Mouse (Mus musculus) intestine, embryonic 14.5 days (tissue): Measurements from ENCODE around the gene Fam184b. TPM values are rescaled to one million over a fixed set of nuclear protein-coding genes. Genes with fewer than 3 reads are reported as not detected.
"Not testable (repeated sequence)": the region's sequence is repeated elsewhere in the genome, so short reads cannot be mapped to it uniquely, and the experiment has no call there.

Experiments
- ATAC-seq: fragments of 200-750 bp; cut with Nextera tagmentation; replicated peaks from 2 replicates; pipeline ENCODE4 v1.8.0; 2017; ENCODE audit warnings: low read depth, moderate number of reproducible peaks, moderate TSS enrichment, moderate library complexity; ENCODE audit not compliant: low FRiP score, low TSS enrichment
- DNase-seq: peaks from one replicate; pipeline ENCODE4 v3.0.0-alpha.2; 2018; ENCODE audit warnings: low spot score
- H3K27ac ChIP-seq: fragments of 300-500 bp; sonication (generic); 2 replicates; pipeline ENCODE4 v1.5.1; 2014; ENCODE audit warnings: low read depth, mild to moderate bottlenecking, control low read depth
- H3K27me3 ChIP-seq: fragments of 300-500 bp; sonication (generic); replicated peaks from 2 replicates; pipeline ENCODE4 v1.6.1; 2014; ENCODE audit warnings: low read length, control low read depth; ENCODE audit not compliant: control insufficient read depth, insufficient read depth
- H3K36me3 ChIP-seq: fragments of 300-500 bp; sonication (generic); 2 replicates; pipeline ENCODE4 v1.6.1; 2014; ENCODE audit warnings: low read length, control low read depth; ENCODE audit not compliant: control insufficient read depth, insufficient read depth
- H3K4me1 ChIP-seq: fragments of 300-500 bp; sonication (generic); replicated peaks from 2 replicates; pipeline ENCODE4 v1.6.1; 2014; ENCODE audit warnings: low read length, control low read depth, mixed read lengths; ENCODE audit not compliant: control insufficient read depth, insufficient read depth
- H3K4me2 ChIP-seq: fragments of 300-500 bp; sonication (generic); 2 replicates; pipeline ENCODE4 v1.6.1; 2014; ENCODE audit warnings: low read length
- H3K4me3 ChIP-seq: fragments of 300-500 bp; sonication (generic); 2 replicates; pipeline ENCODE4 v1.5.1; 2014; ENCODE audit warnings: low read depth, low read length, control low read depth, mixed read lengths
- H3K9ac ChIP-seq: fragments of 300-500 bp; sonication (generic); 2 replicates; pipeline ENCODE4 v1.6.1; 2014; ENCODE audit warnings: mild to moderate bottlenecking, low read length
- H3K9me3 ChIP-seq: fragments of 300-500 bp; sonication (generic); 2 replicates; pipeline ENCODE4 v1.6.1; 2016; ENCODE audit warnings: low read length, control low read depth; ENCODE audit not compliant: control insufficient read depth
- WGBS: fragments of 180-500 bp; shearing (Covaris S2); extraction: QIAGEN DNeasy Blood & Tissue Kit; methylation state at CpG from one replicate; pipeline ENCODE4 v1.1.7; 2014; 5-methylcytosine and 5-hydroxymethylcytosine counted together
- polyA plus RNA-seq: library from polyadenylated mRNA; unstranded; fragments of >200 nt; fragmentation: Nextera tagmentation; extraction: Ambion mirVana; gene quantifications from 2 replicates; pipeline ENCODE4 v1.2.1, GENCODE M21; 2014

The Fam184b gene
- polyA plus RNA-seq, 1 experiment from 2014 or later, result 5.0 TPM

DNA sequence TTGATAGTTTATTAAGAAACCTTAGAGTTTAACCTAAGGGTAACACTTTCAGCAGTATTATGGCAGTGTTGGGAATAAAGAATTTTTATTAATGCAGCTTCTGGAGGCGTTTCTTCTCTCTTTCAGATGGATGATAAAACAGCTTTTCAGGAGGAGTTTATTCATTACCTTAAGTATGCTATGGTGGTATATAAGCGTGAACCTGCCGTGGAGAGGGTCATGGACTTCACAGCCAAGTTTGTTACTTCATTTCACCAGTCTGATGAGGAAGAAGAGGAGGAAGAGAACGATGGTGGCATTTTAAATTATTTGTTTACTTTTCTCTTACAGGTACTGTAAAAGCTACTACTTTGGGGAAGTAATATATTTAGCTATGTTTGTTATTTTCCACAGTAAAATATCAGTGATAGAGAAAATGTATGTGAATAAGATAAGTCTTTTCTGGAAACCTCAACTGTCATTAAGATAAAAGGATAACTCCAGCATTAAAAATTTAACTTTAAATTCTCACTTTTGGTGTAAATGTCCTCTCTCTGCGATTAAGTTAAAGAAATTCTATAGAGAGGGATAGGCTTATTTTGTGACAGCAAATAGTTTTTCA is 31.6 kb upstream of the Fam184b start:
- no peaks in the 10 kb centered on the region for H3K9me3 ChIP-seq
- H3K4me1 ChIP-seq, result peaks cover 9% of the 10 kb centered on the region
- 47% methylated on average over 5 of the region's 5 CpGs for WGBS
- ATAC-seq, result no peak
- H3K27me3 ChIP-seq, result no peaks in the 10 kb centered on the region
- no peak for DNase-seq
- peak overlapping the region; percentile 77 for H3K9ac ChIP-seq
- peak overlapping the region; percentile 77 for H3K4me3 ChIP-seq
- no peak overlapping the region for H3K27ac ChIP-seq
- peak overlapping the region; percentile 75 for H3K4me2 ChIP-seq
- peaks cover 30% of the 10 kb centered on the region for H3K36me3 ChIP-seq

DNA sequence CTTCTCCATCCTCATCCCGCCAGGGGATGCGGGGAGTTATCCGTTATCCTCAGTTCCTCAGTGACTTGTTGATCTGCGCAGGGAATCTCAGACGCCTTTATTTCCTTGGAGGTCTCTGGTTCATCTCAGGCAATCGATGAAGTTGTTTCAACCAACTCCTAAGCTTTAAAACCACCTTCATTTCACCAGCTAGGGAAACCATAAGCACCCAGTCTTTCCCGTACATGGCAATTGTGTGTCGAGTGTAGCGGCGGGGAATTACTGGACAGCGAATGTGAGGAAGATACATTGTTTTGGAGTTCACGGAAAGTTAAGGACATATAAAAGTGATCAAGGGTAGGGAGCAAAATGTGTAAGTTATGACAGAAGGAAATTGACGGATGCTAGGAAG is 30.9 kb upstream of the Fam184b start:
- peaks cover 23% of the 10 kb centered on the region for H3K36me3 ChIP-seq
- ATAC-seq, result no peak
- peak overlapping the region; percentile 75 for H3K4me2 ChIP-seq
- H3K27ac ChIP-seq, result peak overlapping the region; percentile 87
- H3K9ac ChIP-seq, result peak overlapping the region; percentile 77
- H3K4me1 ChIP-seq, result peaks cover 9% of the 10 kb centered on the region
- H3K27me3 ChIP-seq, result no peaks in the 10 kb centered on the region
- peak overlapping the region; percentile 77 for H3K4me3 ChIP-seq
- no peak for DNase-seq
- under 1% methylated on average over 13 of the region's 13 CpGs for WGBS
- no peaks in the 10 kb centered on the region for H3K9me3 ChIP-seq

- H3K9me3 ChIP-seq, result no peaks in the 10 kb centered on the region
- ATAC-seq (peak; percentile 100), DNase-seq (peak; percentile 100)
- peak within 1 kb of the TSS; percentile 77 for H3K9ac ChIP-seq
- H3K4me1 ChIP-seq, result peaks cover 9% of the 10 kb centered on the region
- H3K4me2 ChIP-seq, result peak within 1 kb of the TSS; percentile 75
- peak within 1 kb of the TSS; percentile 77 for H3K4me3 ChIP-seq
- H3K27ac ChIP-seq, result peak within 1 kb of the TSS; percentile 87
- 0% methylated on average over 66 of the region's 66 CpGs for WGBS
- H3K27me3 ChIP-seq, result no peaks in the 10 kb centered on the region
- peaks cover 18% of the 10 kb centered on the region; the same call in 1 of the 2 replicates for H3K36me3 ChIP-seq
Observed at GRCm38 (mm10) chr5:45669598-45670279, 30.3 kb upstream of the Fam184b start, which contains the start of gene Ncapg. Gene Ncapg (plus strand): TSS chr5:45669919.

DNA sequence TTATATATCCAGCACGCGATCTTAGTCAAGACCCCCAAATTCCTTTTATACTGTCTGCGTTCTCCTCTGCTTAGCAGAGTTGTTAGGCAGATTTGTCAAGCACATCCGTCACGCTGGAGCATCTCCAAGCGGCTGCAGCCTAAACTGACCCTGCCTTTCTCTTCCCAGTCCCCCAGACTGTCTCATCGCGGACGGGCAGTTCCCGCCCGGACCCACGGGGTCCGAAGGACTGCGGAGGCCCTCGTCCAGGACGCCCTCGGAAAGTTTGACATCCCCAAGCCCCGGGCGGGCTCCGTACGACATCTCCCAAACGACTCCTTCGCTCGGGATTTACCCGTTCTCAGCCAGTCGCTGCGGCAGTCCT is 29.8 kb upstream of the Fam184b start:
- H3K27me3 ChIP-seq, result no peaks in the 10 kb centered on the region
- no peaks in the 10 kb centered on the region for H3K9me3 ChIP-seq
- DNase-seq (no peak), ATAC-seq (peak; percentile 77)
- peak overlapping the region; percentile 59 for H3K9ac ChIP-seq
- under 1% methylated on average over 27 of the region's 27 CpGs for WGBS
- H3K4me3 ChIP-seq, result peak overlapping the region; percentile 77
- H3K4me1 ChIP-seq, result peaks cover 9% of the 10 kb centered on the region
- H3K27ac ChIP-seq, result peak overlapping the region; percentile 77
- peak overlapping the region; percentile 75 for H3K4me2 ChIP-seq
- H3K36me3 ChIP-seq, result peaks cover 16% of the 10 kb centered on the region; the same call in 1 of the 2 replicates

DNA sequence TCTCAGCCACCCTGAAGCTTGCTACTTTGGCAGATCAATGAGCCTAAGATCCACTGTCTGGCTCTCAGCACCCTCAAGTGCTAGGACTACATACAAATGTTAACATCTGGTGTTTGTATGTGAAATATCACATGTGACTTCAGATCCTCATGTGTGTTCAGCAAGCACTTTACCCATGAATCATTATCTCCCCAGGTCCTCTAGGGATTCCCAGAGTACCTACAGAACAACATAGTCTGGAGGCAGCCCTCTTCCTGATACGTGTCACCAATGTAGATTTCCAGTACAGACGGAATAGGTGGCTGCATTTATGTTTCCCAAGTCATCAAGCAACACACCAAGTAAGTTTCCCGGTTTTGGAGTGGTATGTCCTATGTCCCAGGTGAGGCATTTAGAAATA is 29.4 kb upstream of the Fam184b start:
- 2% methylated on average over 3 of the region's 3 CpGs for WGBS
- H3K27ac ChIP-seq, result peak overlapping the region; percentile 77; the same call in 1 of the 2 replicates
- no peak for DNase-seq
- no peaks in the 10 kb centered on the region for H3K9me3 ChIP-seq
- no peaks in the 10 kb centered on the region for H3K27me3 ChIP-seq
- H3K4me2 ChIP-seq, result peak overlapping the region; percentile 75
- H3K4me1 ChIP-seq, result peaks cover 9% of the 10 kb centered on the region
- peaks cover 16% of the 10 kb centered on the region; the same call in 1 of the 2 replicates for H3K36me3 ChIP-seq
- peak overlapping the region; percentile 59 for H3K9ac ChIP-seq
- ATAC-seq, result peak; percentile 9; the same call in 1 of the 2 replicates
- peak overlapping the region; percentile 77 for H3K4me3 ChIP-seq

GRCm38 (mm10) chr5:45668324-45668723 is 28.9 kb upstream of the Fam184b start:
- no peak for ATAC-seq
- Histone ChIP-seq H3K27ac (no peak overlapping the region), H3K36me3 (peaks cover 11% of the 10 kb centered on the region; the same call in 1 of the 2 replicates), H3K9me3 (no peaks in the 10 kb centered on the region), H3K4me3 (no peak overlapping the region), H3K27me3 (no peaks in the 10 kb centered on the region), H3K9ac (no peak overlapping the region), H3K4me1 (peaks cover 9% of the 10 kb centered on the region), H3K4me2 (peak overlapping the region; percentile 75)
- 35% methylated on average over 3 of the region's 3 CpGs for WGBS
- no peak for DNase-seq

- 95% methylated on average over 13 of the region's 13 CpGs for WGBS
- not testable (repeated sequence) for H3K36me3 ChIP-seq
Observed at GRCm38 (mm10) chr5:45658406-45658805, 19.0 kb upstream of the Fam184b start.

GRCm38 (mm10) chr5:45651026-45651703 is 11.8 kb upstream of the Fam184b start:
- Histone ChIP-seq H3K4me2 (no peak overlapping the region), H3K27me3 (no peaks in the 10 kb centered on the region), H3K36me3 (no peaks in the 10 kb centered on the region), H3K9me3 (no peaks in the 10 kb centered on the region), H3K4me1 (no peaks in the 10 kb centered on the region), H3K4me3 (no peak overlapping the region), H3K27ac (no peak overlapping the region), H3K9ac (no peak overlapping the region)
- ATAC-seq (no peak), DNase-seq (no peak)
- 72% methylated on average over 2 of the region's 2 CpGs for WGBS

More at GRCm38 (mm10) chr5:45658406-45658805, 19.0 kb upstream of the Fam184b start:
- not testable (repeated sequence) for H3K4me1 ChIP-seq, H3K27ac ChIP-seq, DNase-seq, ATAC-seq, H3K27me3 ChIP-seq, H3K4me2 ChIP-seq, H3K4me3 ChIP-seq, H3K9me3 ChIP-seq, H3K9ac ChIP-seq
